Mouse (Mus musculus) cerebellum, adult 2 months (tissue): ENCODE results near the gene Pla2g1b. TPM values are rescaled to one million over a fixed set of nuclear protein-coding genes. Genes with fewer than 3 reads are reported as not detected.
"Not testable (repeated sequence)": the region's sequence is repeated elsewhere in the genome, so short reads cannot be mapped to it uniquely, and the experiment has no call there.

Experiments used
- DNase-seq, 2 experiments: peaks; one replicate each; pipeline ENCODE4 v3.0.0; 2021
- H3K27ac ChIP-seq: fragments of 200-500 bp; 2 replicates; pipeline ENCODE4 v1.5.1; 2012; ENCODE audit warnings: low read length, control low read depth, inconsistent platforms; ENCODE audit not compliant: insufficient read depth
- H3K27me3 ChIP-seq: fragments of 200-500 bp; 2 replicates; pipeline ENCODE4 v1.6.1; 2012; ENCODE audit warnings: inconsistent platforms, mild to moderate bottlenecking, low read length, moderate library complexity; ENCODE audit not compliant: control insufficient read depth, insufficient read depth
- H3K4me1 ChIP-seq: fragments of 200-500 bp; 2 replicates; pipeline ENCODE4 v1.6.1; 2011; ENCODE audit warnings: low read length; ENCODE audit not compliant: control insufficient read depth, insufficient read depth
- H3K4me3 ChIP-seq: fragments of 200-500 bp; replicated peaks from 2 replicates; pipeline ENCODE3; 2011; ENCODE audit warnings: mild to moderate bottlenecking, low read depth, low read length, control low read depth; ENCODE audit not compliant: insufficient read depth
- CTCF ChIP-seq: fragments of 200-500 bp; IDR thresholded peaks from 2 replicates; pipeline ENCODE4 v1.5.1; 2011; ENCODE audit warnings: low read depth, mild to moderate bottlenecking, control low read depth, low read length, moderate library complexity, borderline replicate concordance; ENCODE audit not compliant: insufficient read depth
- POLR2A ChIP-seq: fragments of 200-500 bp; IDR thresholded peaks from 2 replicates; pipeline ENCODE4 v1.6.1; 2011; ENCODE audit warnings: low read length, control low read depth, borderline replicate concordance; ENCODE audit not compliant: insufficient read depth
- WGBS: fragments of 180-500 bp; shearing (Covaris S2); methylation state at CpG from one replicate; pipeline ENCODE4 v1.1.7; 2018; 5-methylcytosine and 5-hydroxymethylcytosine counted together
- polyA plus RNA-seq: library from polyadenylated mRNA; depleted of rRNA; stranded (reverse); fragments of >200 nt; gene quantifications from 2 replicates; pipeline ENCODE4 v1.2.3, GENCODE M21; 2012

Gene Pla2g1b
- polyA plus RNA-seq, 1 experiment: not detected

DNA sequence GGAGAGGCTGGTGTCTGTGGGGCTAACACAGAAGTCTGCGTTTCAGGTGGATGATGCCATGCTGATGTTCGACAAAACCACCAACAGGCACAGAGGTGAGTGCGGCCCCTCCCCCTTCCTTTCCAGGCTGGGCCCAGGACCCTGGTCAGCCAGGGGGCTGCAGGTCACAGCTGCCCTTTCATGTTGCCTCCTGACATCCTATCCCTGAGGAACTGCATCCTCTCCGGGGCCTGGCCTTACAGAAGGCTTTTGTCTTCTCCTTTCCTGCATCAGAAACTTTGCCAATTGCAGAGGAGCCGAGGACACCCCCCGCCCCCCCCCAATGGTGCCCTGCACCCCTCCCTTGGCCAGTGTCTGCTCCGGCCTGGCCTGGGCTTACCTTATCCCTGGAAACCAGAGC, 27.4 kb upstream of the Pla2g1b start:
- H3K27ac ChIP-seq: no peak overlapping the region
- TF ChIP-seq CTCF: no peak
- no peak for TF ChIP-seq POLR2A
- H3K4me1 ChIP-seq: peaks cover 19% of the 10 kb centered on the region

DNA sequence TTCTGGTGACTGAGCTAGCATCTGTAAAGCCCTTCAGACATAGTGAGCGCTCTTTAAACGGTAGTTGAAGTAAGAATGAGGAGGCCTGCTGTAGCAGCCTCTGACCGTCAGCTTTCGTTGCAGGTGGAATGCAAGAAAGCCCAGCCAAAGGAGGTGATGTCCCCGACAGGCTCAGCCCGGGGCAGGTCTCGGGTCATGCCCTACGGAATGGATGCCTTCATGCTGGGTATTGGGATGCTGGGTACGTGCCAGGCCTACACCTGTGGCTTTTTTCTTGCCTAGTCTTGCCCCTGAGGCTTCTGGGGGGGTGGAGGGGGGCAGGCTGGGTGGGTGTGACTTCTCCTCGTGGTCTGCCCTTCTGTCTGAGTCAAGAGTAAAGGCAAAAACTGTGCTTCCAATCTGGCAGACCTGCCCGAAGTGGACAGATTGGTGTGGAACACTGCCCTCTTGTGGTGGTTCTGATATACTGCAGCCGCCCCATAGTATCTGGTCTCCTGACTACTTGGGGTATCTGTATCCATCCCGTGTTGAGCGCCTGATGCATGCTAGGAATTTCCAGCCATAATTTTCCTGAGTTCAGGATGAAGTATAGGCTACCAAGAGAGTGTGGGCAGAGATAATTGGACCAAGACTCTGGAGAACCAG, 24.7 kb upstream of the Pla2g1b start:
- TF ChIP-seq POLR2A: no peak
- TF ChIP-seq CTCF: peak; percentile 89
- Histone ChIP-seq H3K27ac (no peak overlapping the region), H3K4me1 (peaks cover 3% of the 10 kb centered on the region; the same call in 1 of the 2 replicates), H3K4me3 (no peak overlapping the region), H3K27me3 (no peaks in the 10 kb centered on the region)
- WGBS: 18% methylated on average over 14 of the region's 14 CpGs
- DNase-seq: peak; percentile 77 to 84

More for the DNA sequence above, 27.4 kb upstream of the Pla2g1b start:
- H3K27me3 ChIP-seq: no peaks in the 10 kb centered on the region
- no peak overlapping the region for H3K4me3 ChIP-seq
- no peak for DNase-seq
- WGBS: 39% methylated on average over 7 of the region's 7 CpGs

DNA sequence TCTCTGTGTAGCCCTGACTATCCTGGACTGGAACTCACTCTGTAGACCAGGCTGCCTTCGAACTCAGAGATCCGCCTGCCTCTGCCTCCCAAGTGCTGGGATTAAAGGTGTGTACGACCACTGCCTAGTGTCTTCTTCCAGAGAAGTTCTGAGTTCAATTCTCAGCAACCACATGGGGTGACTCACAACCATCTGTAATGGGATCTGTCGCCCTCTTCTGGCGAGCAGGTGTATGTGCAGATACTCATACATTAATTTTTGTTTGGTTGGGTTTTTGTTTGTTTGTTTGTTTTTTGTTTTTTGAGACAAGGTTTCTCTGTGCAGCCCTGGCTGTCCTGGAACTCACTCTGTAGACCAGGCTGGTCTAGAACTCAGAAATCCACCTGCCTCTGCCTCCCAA, 23.4 kb upstream of the Pla2g1b start:
- H3K4me1 ChIP-seq, H3K27me3 ChIP-seq, H3K27ac ChIP-seq, H3K4me3 ChIP-seq, DNase-seq: not testable (repeated sequence)
- TF ChIP-seq CTCF: peak; percentile 59
- 73% methylated on average over 5 of the region's 5 CpGs for WGBS

DNA sequence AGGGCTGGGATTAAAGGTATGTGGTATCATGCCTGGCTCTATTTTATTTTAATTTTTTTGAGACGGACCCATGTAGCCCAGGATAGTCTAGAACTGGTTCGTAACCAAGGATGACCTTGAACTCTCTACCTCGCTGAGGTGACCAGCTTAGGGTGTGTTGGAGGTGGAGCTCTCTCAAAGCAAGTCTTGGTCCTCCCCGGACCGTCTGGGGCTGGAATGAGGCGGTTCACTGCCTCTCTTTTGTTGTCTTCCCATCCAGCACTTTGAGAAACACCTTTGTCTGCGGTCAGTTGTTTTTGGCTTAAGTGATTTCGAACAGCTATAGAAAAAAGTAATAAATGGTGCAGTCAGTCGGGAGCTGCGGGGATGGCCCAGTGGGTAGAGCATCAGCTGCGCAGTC, 21.9 kb upstream of the Pla2g1b start:
- Histone ChIP-seq H3K4me3 (no peak overlapping the region), H3K27ac (no peak overlapping the region), H3K4me1 (no peaks in the 10 kb centered on the region), H3K27me3 (no peaks in the 10 kb centered on the region)
- TF ChIP-seq CTCF: no peak
- no peak for TF ChIP-seq POLR2A
- no peak for DNase-seq
- WGBS: 80% methylated on average over 11 of the region's 11 CpGs

DNA sequence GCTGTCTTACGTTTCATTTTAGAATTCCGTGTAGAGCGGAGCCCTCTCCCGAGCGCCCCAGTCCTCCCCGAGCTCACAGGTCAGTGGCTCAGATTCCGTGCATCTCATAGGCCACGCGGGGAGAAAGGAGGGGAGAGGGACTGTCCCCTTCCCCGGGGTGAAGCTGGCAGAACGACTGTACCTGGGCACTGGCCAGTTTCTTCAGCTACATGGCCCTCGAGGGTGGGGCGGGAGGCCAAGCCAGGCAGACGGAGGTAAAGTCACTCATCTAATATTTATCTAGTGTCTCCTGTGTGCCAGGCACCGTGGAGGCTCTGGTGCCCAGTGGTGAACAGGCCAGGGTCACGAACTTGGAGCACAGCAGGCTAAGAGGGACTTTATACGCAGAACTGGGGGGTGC, 19.0 kb upstream of the Pla2g1b start:
- H3K4me1 ChIP-seq: no peaks in the 10 kb centered on the region
- H3K27me3 ChIP-seq: no peaks in the 10 kb centered on the region
- no peak for DNase-seq
- H3K4me3 ChIP-seq: no peak overlapping the region
- no peak for TF ChIP-seq CTCF
- 37% methylated on average over 17 of the region's 17 CpGs for WGBS
- H3K27ac ChIP-seq: no peak overlapping the region

DNA sequence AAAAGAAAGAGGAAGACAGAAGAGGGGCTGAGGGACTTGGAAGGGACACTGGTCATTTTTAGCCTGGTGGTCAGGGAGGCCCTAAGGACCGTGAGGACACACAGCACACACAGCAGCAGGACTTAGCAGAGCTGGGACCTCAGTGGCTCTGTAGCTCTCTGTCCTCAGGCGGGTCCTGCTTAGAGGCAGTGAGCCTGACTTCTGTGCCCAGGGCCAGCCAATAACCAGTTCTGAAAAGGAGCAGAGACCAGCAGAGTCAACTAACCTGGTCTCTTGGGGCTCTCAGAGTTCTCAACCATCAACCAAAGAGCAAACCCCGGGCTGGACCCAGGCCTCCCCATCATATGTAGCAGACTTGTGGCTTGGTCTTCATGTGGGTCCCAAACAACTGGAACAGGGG, 16.8 kb upstream of the Pla2g1b start:
- H3K27me3 ChIP-seq: no peaks in the 10 kb centered on the region
- 75% methylated on average over 3 of the region's 3 CpGs for WGBS
- H3K4me3 ChIP-seq: no peak overlapping the region
- no peak overlapping the region for H3K27ac ChIP-seq
- TF ChIP-seq CTCF (no peak), POLR2A (no peak)
- no peaks in the 10 kb centered on the region for H3K4me1 ChIP-seq
- DNase-seq: no peak

DNA sequence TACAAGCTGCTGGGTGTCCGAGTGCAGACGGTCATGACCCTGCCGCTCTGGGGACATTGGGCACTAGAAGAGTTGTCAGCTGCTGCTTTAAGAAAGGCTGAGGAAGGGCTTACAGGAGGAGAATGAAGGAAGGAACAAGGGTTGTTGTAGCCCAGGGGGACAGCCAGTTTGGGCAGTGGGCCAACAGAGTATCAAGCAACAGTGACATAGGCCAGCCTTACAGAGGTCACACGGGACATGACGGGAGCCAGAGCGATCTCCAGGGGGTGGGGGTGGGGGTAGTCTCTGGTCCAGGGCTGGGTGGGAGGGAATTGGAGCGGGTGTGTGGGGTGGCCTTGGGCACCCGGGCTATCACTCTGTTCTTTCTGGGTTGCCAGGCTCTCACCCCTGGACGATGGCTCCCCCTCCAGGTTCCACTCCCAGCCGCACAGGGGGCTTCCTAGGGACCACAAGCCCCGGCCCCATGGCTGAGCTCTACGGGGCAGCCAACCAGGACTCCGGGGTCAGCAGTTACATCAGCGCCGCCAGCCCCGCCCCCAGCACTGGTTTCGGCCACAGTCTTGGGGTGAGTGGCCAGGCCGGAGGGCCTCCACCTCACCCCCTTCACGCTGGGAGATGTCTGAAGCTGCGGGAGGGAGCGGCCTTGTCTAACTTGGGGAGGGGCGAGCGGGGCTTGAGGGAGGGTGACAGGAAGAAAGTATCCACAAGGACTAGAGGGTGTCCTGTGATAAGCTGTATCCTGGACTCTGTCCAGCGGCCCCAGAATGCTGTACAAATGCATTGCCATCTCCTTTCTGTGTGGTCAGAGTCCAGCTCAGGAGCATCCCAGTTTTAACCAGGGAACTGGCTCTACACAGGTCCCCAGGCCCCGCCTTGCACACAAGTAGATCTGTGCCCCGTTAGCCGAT, 15.4 kb upstream of the Pla2g1b start:
- no peak for DNase-seq
- H3K27ac ChIP-seq: no peak overlapping the region
- no peak for TF ChIP-seq CTCF
- TF ChIP-seq POLR2A: no peak
- no peaks in the 10 kb centered on the region for H3K4me1 ChIP-seq
- H3K4me3 ChIP-seq: no peak overlapping the region
- H3K27me3 ChIP-seq: no peaks in the 10 kb centered on the region
- WGBS: 77% methylated on average over 27 of the region's 27 CpGs
